Mouse (Mus musculus) liver, embryonic 13.5 days (tissue): ENCODE measurements around the gene Lcn3. TPM values are rescaled to one million over a fixed set of nuclear protein-coding genes. Genes with fewer than 3 reads are reported as not detected.

Experiments used
- polyA plus RNA-seq: library from polyadenylated mRNA; unstranded; fragments of >200 nt; fragmentation: Nextera tagmentation; extraction: Ambion mirVana; gene quantifications from 2 replicates; pipeline ENCODE4 v1.2.1, GENCODE M21; 2015

The Lcn3 gene
- polyA plus RNA-seq, 1 experiment from 2014 or later = not detected

Other genes starting within 250 kb of the Lcn3 start
- gene Traf2, start 218.6 kb upstream of the Lcn3 start, polyA plus RNA-seq = 16.6 and 18.7 TPM in 2 replicates
- 275 and 306 TPM in 2 replicates for gene Edf1, start 207.7 kb upstream of the Lcn3 start, polyA plus RNA-seq
- gene Mamdc4, start 190.7 kb upstream of the Lcn3 start, polyA plus RNA-seq = 1.6 and 2.7 TPM in 2 replicates
- gene Phpt1, start 190.3 kb upstream of the Lcn3 start, polyA plus RNA-seq = 50.2 and 50.3 TPM in 2 replicates
- 0.02 TPM in 1 of 2 replicates, not detected in the other for gene Ajm1, start 183.8 kb upstream of the Lcn3 start, polyA plus RNA-seq
- 29.7 and 29.8 TPM in 2 replicates for gene Rabl6, start 157.0 kb upstream of the Lcn3 start, polyA plus RNA-seq
- gene Ccdc183, start 147.9 kb upstream of the Lcn3 start, polyA plus RNA-seq = 0.09 and 0.14 TPM in 2 replicates
- gene Tmem141, start 143.6 kb upstream of the Lcn3 start, polyA plus RNA-seq = 7.8 and 8.3 TPM in 2 replicates
- gene Fcna, start 137.5 kb upstream of the Lcn3 start, polyA plus RNA-seq = 34.8 and 37.5 TPM in 2 replicates
- not detected in 2 replicates for gene Lcn8, start 112.4 kb upstream of the Lcn3 start, polyA plus RNA-seq
- gene Lcn5, start 107.6 kb upstream of the Lcn3 start, polyA plus RNA-seq = not detected in 2 replicates
- not detected in 2 replicates for gene Lcn6, start 88.8 kb upstream of the Lcn3 start, polyA plus RNA-seq
- gene Lcn10, start 82.8 kb upstream of the Lcn3 start, polyA plus RNA-seq = not detected in 2 replicates
- gene Obp2a, start 65.5 kb upstream of the Lcn3 start, polyA plus RNA-seq = not detected in 2 replicates
- gene Bmyc, start 58.8 kb upstream of the Lcn3 start, polyA plus RNA-seq = 12.8 and 13.4 TPM in 2 replicates
- not detected in 2 replicates for gene Obp2b, start 28.6 kb upstream of the Lcn3 start, polyA plus RNA-seq
- gene Lcn11, start 11.4 kb downstream of the Lcn3 start, polyA plus RNA-seq = not detected in 2 replicates
- not detected in 2 replicates for gene Gm13539, start 16.7 kb downstream of the Lcn3 start, polyA plus RNA-seq
- not detected in 2 replicates for gene Glt6d1, start 50.3 kb downstream of the Lcn3 start, polyA plus RNA-seq
- not detected in 2 replicates for gene Lcn9, start 57.6 kb downstream of the Lcn3 start, polyA plus RNA-seq
- gene Sohlh1, start 81.7 kb downstream of the Lcn3 start, polyA plus RNA-seq = not detected in 2 replicates
- 0.09 TPM in 1 of 2 replicates, not detected in the other for gene Kcnt1, start 98.2 kb downstream of the Lcn3 start, polyA plus RNA-seq
- gene Camsap1, start 217.7 kb downstream of the Lcn3 start, polyA plus RNA-seq = 4.1 and 5.4 TPM in 2 replicates